Mouse (Mus musculus): ENCODE measurements at regions not wholly inside any gene's neighbourhood (a gene's known extent, or its start where the extent isn't known, plus 50 kb on each side); places are given as distances from the start of the nearest gene placed in this dataset.

GRCm38 (mm10) chr1:39047316-39047715, 61.9 kb downstream of the Pdcl3 start:
- no peak for DNase-seq (ENCODE audit: low spot score in 2 of 2)

GRCm38 (mm10) chr1:39057304-39057703, 71.9 kb downstream of the Pdcl3 start:
- DNase-seq (ENCODE audit: low spot score in 2 of 2) = no peak

GRCm38 (mm10) chr1:39062509-39062908, 77.1 kb downstream of the Pdcl3 start:
- no peak for DNase-seq (ENCODE audit: low spot score in 2 of 2)

GRCm38 (mm10) chr1:39063666-39064385, 78.4 kb downstream of the Pdcl3 start:
- peak in 1 of 2 experiments; percentile 75 for DNase-seq (ENCODE audit: low spot score in 2 of 2)

- DNase-seq (ENCODE audit: low spot score in 2 of 2) = peak in 1 of 2 experiments; percentile 50
These were observed 79.4 kb downstream of the Pdcl3 start for GRCm38 (mm10) chr1:39064781-39065180.

- DNase-seq (ENCODE audit: low spot score in 2 of 2) = no peak
These were observed 82.5 kb downstream of the Pdcl3 start for GRCm38 (mm10) chr1:39067901-39068300.

GRCm38 (mm10) chr1:39069086-39069655, 83.8 kb downstream of the Pdcl3 start:
- DNase-seq (ENCODE audit: low spot score in 2 of 2) = no peak

- no peak for DNase-seq (ENCODE audit: low spot score in 2 of 2)
These were observed 84.3 kb downstream of the Pdcl3 start for GRCm38 (mm10) chr1:39069676-39070075.

GRCm38 (mm10) chr1:39075966-39076365, 90.6 kb downstream of the Pdcl3 start:
- DNase-seq (ENCODE audit: low spot score in 2 of 2) = no peak

GRCm38 (mm10) chr1:39078584-39079315, 93.3 kb downstream of the Pdcl3 start:
- no peak for DNase-seq (ENCODE audit: low spot score in 2 of 2)

GRCm38 (mm10) chr1:39083911-39084826, 98.8 kb downstream of the Pdcl3 start:
- peak in 1 of 2 experiments; percentile 68 for DNase-seq (ENCODE audit: low spot score in 2 of 2)

- DNase-seq (ENCODE audit: low spot score in 2 of 2) = peak; percentile 55 to 69
These were observed 100.9 kb downstream of the Pdcl3 start for GRCm38 (mm10) chr1:39086273-39086672.

GRCm38 (mm10) chr1:39089875-39090274, 103.7 kb upstream of the Npas2 start:
- DNase-seq (ENCODE audit: low spot score in 2 of 2) = peak in 1 of 2 experiments; percentile 59

- DNase-seq (ENCODE audit: low spot score in 2 of 2) = no peak
These were observed 102.4 kb upstream of the Npas2 start for GRCm38 (mm10) chr1:39091121-39091520.

GRCm38 (mm10) chr1:39091638-39092037, 101.9 kb upstream of the Npas2 start:
- no peak for DNase-seq (ENCODE audit: low spot score in 2 of 2)

- no peak for DNase-seq (ENCODE audit: low spot score in 2 of 2)
These were observed 100.2 kb upstream of the Npas2 start for GRCm38 (mm10) chr1:39093291-39093690.

GRCm38 (mm10) chr1:39094001-39094400, 99.5 kb upstream of the Npas2 start:
- no peak for DNase-seq (ENCODE audit: low spot score in 2 of 2)

- no peak for DNase-seq (ENCODE audit: low spot score in 2 of 2)
These were observed 97.6 kb upstream of the Npas2 start for GRCm38 (mm10) chr1:39095901-39096300.

- no peak for DNase-seq (ENCODE audit: low spot score in 2 of 2)
These were observed 96.8 kb upstream of the Npas2 start for GRCm38 (mm10) chr1:39096726-39097125.

- DNase-seq (ENCODE audit: low spot score in 2 of 2) = peak; percentile 78 to 87
These were observed 96.0 kb upstream of the Npas2 start for GRCm38 (mm10) chr1:39097499-39097898.

GRCm38 (mm10) chr1:39098154-39098553, 95.4 kb upstream of the Npas2 start:
- no peak for DNase-seq (ENCODE audit: low spot score in 2 of 2)

GRCm38 (mm10) chr1:39099246-39099645, 94.3 kb upstream of the Npas2 start:
- DNase-seq (ENCODE audit: low spot score in 2 of 2) = no peak
